Mouse (Mus musculus) CH12.LX (cell line): ENCODE measurements around the gene Cars. TPM values are rescaled to one million over a fixed set of nuclear protein-coding genes. Genes with fewer than 3 reads are reported as not detected.

Experiments used
- DNase-seq: peaks from one replicate; pipeline ENCODE4 v3.0.0-alpha.2; 2013; ENCODE audit errors: extremely low read depth
- H3K27ac ChIP-seq: 2 replicates; pipeline ENCODE4 v1.5.1; 2012; ENCODE audit warnings: low read depth, mild to moderate bottlenecking, control low read depth, moderate library complexity; ENCODE audit not compliant: insufficient read depth
- H3K27me3 ChIP-seq: replicated peaks from 2 replicates; pipeline ENCODE3; 2012; ENCODE audit warnings: inconsistent platforms
- H3K36me3 ChIP-seq, 2 experiments: replicated peaks in 1 of 2; 2 replicates each; pipeline versions ENCODE3 to v1.6.1; 2012; ENCODE audit warnings: inconsistent platforms in 1 of 2, low read length in 1 of 2, mild to moderate bottlenecking in 1 of 2, mixed read lengths in 1 of 2, moderate library complexity in 1 of 2; ENCODE audit not compliant: control insufficient read depth in 1 of 2, insufficient read depth in 1 of 2
- H3K4me1 ChIP-seq, 2 experiments: 2 replicates each; pipeline ENCODE4 v1.6.1; 2012; ENCODE audit warnings: inconsistent platforms in 1 of 2, moderate library complexity in 1 of 2; ENCODE audit not compliant: insufficient read depth in 2 of 2, control insufficient read depth in 1 of 2
- H3K4me2 ChIP-seq: 2 replicates; pipeline ENCODE4 v1.6.1; 2012; ENCODE audit warnings: low read depth, mild to moderate bottlenecking, control low read depth; ENCODE audit not compliant: poor library complexity, insufficient read depth, severe bottlenecking
- H3K4me3 ChIP-seq, 3 experiments: fragments of 150-350 bp in 1 of 3; sonication (generic) in 1 of 3; replicated peaks in 1 of 3; 2 replicates each; pipeline versions ENCODE3 to v1.5.1; 2011 to 2012; ENCODE audit warnings: low read depth in 2 of 3, low read length in 2 of 3, mild to moderate bottlenecking in 2 of 3, moderate library complexity in 2 of 3, control low read depth in 1 of 3, improper control_type of control experiment in 1 of 3, inconsistent platforms in 1 of 3, mixed read lengths in 1 of 3; ENCODE audit not compliant: poor library complexity in 1 of 3
- H3K79me2 ChIP-seq: replicated peaks from 2 replicates; pipeline ENCODE4 v1.6.1; 2012; ENCODE audit warnings: mild to moderate bottlenecking, moderate library complexity; ENCODE audit not compliant: control insufficient read depth, poor library complexity, insufficient read depth, severe bottlenecking; ENCODE audit errors: extremely low read depth
- H3K9ac ChIP-seq: 2 replicates; pipeline ENCODE4 v1.6.1; 2012; ENCODE audit warnings: low read depth, mild to moderate bottlenecking, control low read depth, moderate library complexity; ENCODE audit not compliant: insufficient read depth
- H3K9me3 ChIP-seq: replicated peaks from 2 replicates; pipeline ENCODE3; 2012; ENCODE audit warnings: low read length, inconsistent platforms, mixed read lengths
- BHLHE40 ChIP-seq: IDR thresholded peaks from 2 replicates; pipeline ENCODE4 v1.6.1; 2011; ENCODE audit warnings: mild to moderate bottlenecking, low read depth, low read length, improper control_type of control experiment
- CHD1 ChIP-seq: IDR thresholded peaks from 2 replicates; pipeline ENCODE4 v1.6.1; 2012; ENCODE audit warnings: low read depth, low read length, improper control_type of control experiment, inconsistent platforms
- CTCF ChIP-seq, 2 experiments: IDR thresholded peaks in 1 of 2; conservative IDR thresholded peaks in 1 of 2; 2 replicates each; pipeline ENCODE4 v1.5.1; 2011 to 2012; ENCODE audit warnings: low read depth in 2 of 2, low read length in 2 of 2, improper control_type of control experiment in 1 of 2, inconsistent platforms in 1 of 2, mild to moderate bottlenecking in 1 of 2, moderate library complexity in 1 of 2
- ELF1 ChIP-seq: IDR thresholded peaks from 2 replicates; pipeline ENCODE4 v1.6.1; 2014; ENCODE audit warnings: low read depth, mild to moderate bottlenecking, inconsistent platforms, low read length, improper control_type of control experiment
- ETS1 ChIP-seq: conservative IDR thresholded peaks from 2 replicates; pipeline ENCODE4 v1.6.1; 2012; ENCODE audit warnings: low read depth, mild to moderate bottlenecking, inconsistent platforms, low read length, improper control_type of control experiment, moderate library complexity
- GABPA ChIP-seq: IDR thresholded peaks from 2 replicates; pipeline ENCODE4 v1.6.1; 2012; ENCODE audit warnings: low read depth, low read length, improper control_type of control experiment, inconsistent platforms; ENCODE audit not compliant: insufficient replicate concordance
- HCFC1 ChIP-seq: IDR thresholded peaks from 2 replicates; pipeline ENCODE4 v1.6.1; 2012; ENCODE audit warnings: low read depth, mild to moderate bottlenecking, inconsistent platforms, low read length, improper control_type of control experiment
- JUN ChIP-seq: IDR thresholded peaks from 2 replicates; pipeline ENCODE4 v1.6.1; 2011; ENCODE audit warnings: low read depth, mild to moderate bottlenecking, low read length, improper control_type of control experiment, moderate library complexity; ENCODE audit not compliant: insufficient read depth
- KAT2A ChIP-seq: IDR thresholded peaks from 2 replicates; pipeline ENCODE4 v1.6.1; 2012; ENCODE audit warnings: low read length, improper control_type of control experiment, inconsistent platforms; ENCODE audit not compliant: insufficient replicate concordance
- MXI1 ChIP-seq: IDR thresholded peaks from 2 replicates; pipeline ENCODE4 v1.6.1; 2011; ENCODE audit warnings: mild to moderate bottlenecking, low read depth, low read length, improper control_type of control experiment
- MYC ChIP-seq: IDR thresholded peaks from 2 replicates; pipeline ENCODE4 v1.6.1; 2011; ENCODE audit warnings: low read depth, mild to moderate bottlenecking, improper control_type of control experiment, low read length
- NRF1 ChIP-seq: IDR thresholded peaks from 2 replicates; pipeline ENCODE4 v1.6.1; 2014; ENCODE audit warnings: low read depth, mild to moderate bottlenecking, inconsistent platforms, low read length, improper control_type of control experiment, moderate library complexity
- PAX5 ChIP-seq: IDR thresholded peaks from 2 replicates; pipeline ENCODE4 v1.6.1; 2012; ENCODE audit warnings: low read length, inconsistent platforms, mixed read lengths
- RAD21 ChIP-seq: IDR thresholded peaks from 2 replicates; pipeline ENCODE4 v1.6.1; 2011; ENCODE audit warnings: low read depth, mild to moderate bottlenecking, low read length, improper control_type of control experiment, moderate library complexity
- SMC3 ChIP-seq: IDR thresholded peaks from 2 replicates; pipeline ENCODE4 v1.6.1; 2011; ENCODE audit warnings: low read depth, low read length, improper control_type of control experiment
- TCF12 ChIP-seq: IDR thresholded peaks from 2 replicates; pipeline ENCODE4 v1.6.1; 2014; ENCODE audit warnings: low read depth, mild to moderate bottlenecking, inconsistent platforms, low read length, improper control_type of control experiment
- UBTF ChIP-seq: IDR thresholded peaks from 2 replicates; pipeline ENCODE4 v1.6.1; 2012; ENCODE audit warnings: low read depth, mild to moderate bottlenecking, inconsistent platforms, low read length, improper control_type of control experiment, moderate library complexity
- ZC3H11A ChIP-seq: IDR thresholded peaks from 2 replicates; pipeline ENCODE4 v1.6.1; 2012; ENCODE audit warnings: low read depth, mild to moderate bottlenecking, inconsistent platforms, low read length, improper control_type of control experiment
- ZMIZ1 ChIP-seq: IDR thresholded peaks from 2 replicates; pipeline ENCODE4 v1.6.1; 2012; ENCODE audit warnings: low read depth, mild to moderate bottlenecking, inconsistent platforms, low read length, improper control_type of control experiment
- ZNF384 ChIP-seq: IDR thresholded peaks from 2 replicates; pipeline ENCODE4 v1.6.1; 2012; ENCODE audit warnings: low read depth, low read length, improper control_type of control experiment, inconsistent platforms
- dilution Hi-C: fragments of 300-500 bp; cut with MboI; formaldehyde crosslinking; loops from 2 replicates; pipeline ENCODE4 v1.14.3; 2020; ENCODE audit warnings: low sequenced_read_pairs; ENCODE audit not compliant: extremely low pct_unique_long_range_greater_than_20kb, extremely low pct_ligation_motif_present
- in situ Hi-C: fragments of 300-500 bp; cut with MboI; formaldehyde crosslinking; loops from 3 replicates; pipeline ENCODE4 v1.14.3; 2019; ENCODE audit warnings: low sequenced_read_pairs, low pct_ligation_motif_present, low pct_unique_long_range_greater_than_20kb, mixed read lengths
- polyA plus RNA-seq: library from polyadenylated mRNA; unstranded; fragments of >175 nt; gene quantifications from 2 replicates; pipeline ENCODE4 v1.2.1, GENCODE M21; 2012; ENCODE audit warnings: low read depth; ENCODE audit not compliant: insufficient read length
- total RNA-seq, 2 experiments: library from RNA; depleted of rRNA; stranded (reverse); fragments of 300-350 nt in 1 of 2; fragments of >200 nt in 1 of 2; gene quantifications; 2 replicates each; pipeline ENCODE4 v1.2.3; 2012 to 2014

Gene Cars
- total and polyA plus RNA-seq, 3 experiments, result 118 to 222 (median 170) TPM

DNA sequence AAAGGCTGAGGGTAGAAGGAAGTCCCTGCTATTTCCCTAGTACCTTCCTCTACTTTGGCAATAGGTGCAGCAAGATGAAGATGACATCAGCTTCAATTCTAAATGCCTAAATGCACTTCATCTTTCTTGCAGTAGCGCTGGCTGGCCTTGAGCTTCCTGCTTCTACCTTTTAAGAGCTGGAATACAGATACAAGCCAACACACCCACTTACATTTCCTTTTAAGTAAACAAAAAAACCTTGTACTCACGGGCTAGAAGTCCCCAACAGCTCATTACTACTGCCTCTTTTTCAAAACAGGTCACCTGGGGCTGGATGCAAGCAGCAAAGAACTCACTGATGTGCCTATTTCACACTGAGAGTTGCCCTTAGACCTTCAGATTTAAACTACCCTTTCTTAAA, 53.3 kb downstream of the Cars start:
- Histone ChIP-seq H3K4me1 (peaks cover 3 to 53% of the 10 kb centered on the region in 2 experiments), H3K4me3 (no peak overlapping the region), H3K79me2 (peaks cover 60% of the 10 kb centered on the region), H3K4me2 (peak overlapping the region; percentile 6; the same call in 1 of the 2 replicates), H3K27me3 (no peaks in the 10 kb centered on the region), H3K9ac (0 out of 2 replicates have a peak overlapping the region, but pooled peaks have one; percentile 8), H3K27ac (no peak overlapping the region), H3K9me3 (no peaks in the 10 kb centered on the region), H3K36me3 (peaks cover 7 to 48% of the 10 kb centered on the region in 2 experiments)
- no peak for DNase-seq
- dilution Hi-C loops (no loop called here), in situ Hi-C loops (no loop called here)
- TF ChIP-seq BHLHE40 (no peak), RAD21 (no peak), PAX5 (no peak), MXI1 (no peak), TCF12 (no peak), ETS1 (no peak), SMC3 (no peak), HCFC1 (no peak), NRF1 (no peak), ELF1 (no peak), MYC (no peak), ZMIZ1 (no peak), ZC3H11A (no peak), KAT2A (no peak), GABPA (no peak), JUN (no peak), UBTF (no peak), ZNF384 (no peak)

GRCm38 (mm10) chr7:143544368-143544767, 55.5 kb downstream of the Cars start:
- Histone ChIP-seq H3K4me2 (no peak overlapping the region), H3K9ac (no peak overlapping the region), H3K27me3 (no peaks in the 10 kb centered on the region), H3K79me2 (peaks cover 81% of the 10 kb centered on the region), H3K36me3 (peaks cover 22 to 68% of the 10 kb centered on the region in 2 experiments), H3K9me3 (no peaks in the 10 kb centered on the region), H3K4me3 (no peak overlapping the region), H3K27ac (no peak overlapping the region), H3K4me1 (peaks cover 3 to 48% of the 10 kb centered on the region in 2 experiments)
- in situ Hi-C loops, result no loop called here
- TF ChIP-seq CHD1, result no peak
- peak; percentile 13 for TF ChIP-seq RAD21
- peak; percentile 61 to 67 for TF ChIP-seq CTCF (conservative IDR thresholded peaks at IDR 0.05 in 1 of 2, IDR thresholded peaks at IDR 0.05 in 1 of 2; ENCODE audit: low read depth in 2 of 2, low read length in 2 of 2)
- dilution Hi-C loops, result no loop called here
- peak; percentile 58 for DNase-seq
